Mouse (Mus musculus): ENCODE measurements around the gene Ptcd3.
"Not testable (repeated sequence)": the region's sequence is repeated elsewhere in the genome, so short reads cannot be mapped to it uniquely, and the experiment has no call there.

Ptcd3 gene

GRCm38 (mm10) chr6:71908481-71909381 lies at the start of gene Ptcd3, which contains the start of gene Polr1a:
TSS of gene Ptcd3 (minus strand) at chr6:71908750.
TSS of gene Polr1a (plus strand) at chr6:71909053.
- peak; percentile 81 to 83 for DNase-seq (ENCODE audit: low spot score in 2 of 2)

GRCm38 (mm10) chr6:71951192-71951591 lies 42.6 kb upstream of the Ptcd3 start:
- DNase-seq (ENCODE audit: low spot score in 2 of 2), result no peak

- DNase-seq (ENCODE audit: low spot score in 2 of 2), result no peak
These were observed 42.0 kb upstream of the Ptcd3 start for GRCm38 (mm10) chr6:71950592-71950991.

GRCm38 (mm10) chr6:71949721-71950120 lies 41.2 kb upstream of the Ptcd3 start:
- DNase-seq (ENCODE audit: low spot score in 2 of 2), result no peak

GRCm38 (mm10) chr6:71946121-71946520 lies 37.6 kb upstream of the Ptcd3 start:
- no peak for DNase-seq (ENCODE audit: low spot score in 2 of 2)

- DNase-seq (ENCODE audit: low spot score in 2 of 2), result no peak
These were observed 36.6 kb upstream of the Ptcd3 start for GRCm38 (mm10) chr6:71945101-71945500.

- no peak for DNase-seq (ENCODE audit: low spot score in 2 of 2)
These were observed 32.4 kb upstream of the Ptcd3 start for GRCm38 (mm10) chr6:71940912-71941311.

GRCm38 (mm10) chr6:71935737-71936136 lies 27.2 kb upstream of the Ptcd3 start:
- DNase-seq (ENCODE audit: low spot score in 2 of 2), result no peak

GRCm38 (mm10) chr6:71934081-71934556 lies 25.6 kb upstream of the Ptcd3 start:
- no peak for DNase-seq (ENCODE audit: low spot score in 2 of 2)

GRCm38 (mm10) chr6:71932347-71932746 lies 23.8 kb upstream of the Ptcd3 start:
- DNase-seq (ENCODE audit: low spot score in 2 of 2), result no peak

- DNase-seq (ENCODE audit: low spot score in 2 of 2), result no peak
These were observed 22.4 kb upstream of the Ptcd3 start for GRCm38 (mm10) chr6:71930830-71931437.

GRCm38 (mm10) chr6:71930053-71930452 lies 21.5 kb upstream of the Ptcd3 start:
- no peak for DNase-seq (ENCODE audit: low spot score in 2 of 2)

GRCm38 (mm10) chr6:71927911-71928310 lies 19.4 kb upstream of the Ptcd3 start:
- peak; percentile 26 to 32 for DNase-seq (ENCODE audit: low spot score in 2 of 2)

- DNase-seq (ENCODE audit: low spot score in 2 of 2), result not testable (repeated sequence)
These were observed 16.7 kb upstream of the Ptcd3 start for GRCm38 (mm10) chr6:71925233-71925632.

GRCm38 (mm10) chr6:71920752-71921151 lies 12.2 kb upstream of the Ptcd3 start:
- no peak for DNase-seq (ENCODE audit: low spot score in 2 of 2)

- DNase-seq (ENCODE audit: low spot score in 2 of 2), result no peak
These were observed 3.3 kb upstream of the Ptcd3 start for GRCm38 (mm10) chr6:71911686-71912450.

- DNase-seq (ENCODE audit: low spot score in 2 of 2), result no peak
These were observed 1.3 kb upstream of the Ptcd3 start for GRCm38 (mm10) chr6:71909840-71910239.

- no peak for DNase-seq (ENCODE audit: low spot score in 2 of 2)
These were observed 834 bp upstream of the Ptcd3 start for GRCm38 (mm10) chr6:71909384-71909783.

GRCm38 (mm10) chr6:71907702-71908235 lies 781 bp downstream of the Ptcd3 start:
- DNase-seq (ENCODE audit: low spot score in 2 of 2), result no peak

- no peak for DNase-seq (ENCODE audit: low spot score in 2 of 2)
These were observed 15.3 kb downstream of the Ptcd3 start for GRCm38 (mm10) chr6:71893263-71893662.

- no peak for DNase-seq (ENCODE audit: low spot score in 2 of 2)
These were observed 30.4 kb downstream of the Ptcd3 start for GRCm38 (mm10) chr6:71877965-71878760.

Measured in right cerebral cortex, postnatal 36 days (tissue).